Comparison of ENCODE assay signal across 12 mouse cellular contexts in the genomic region with DNA sequence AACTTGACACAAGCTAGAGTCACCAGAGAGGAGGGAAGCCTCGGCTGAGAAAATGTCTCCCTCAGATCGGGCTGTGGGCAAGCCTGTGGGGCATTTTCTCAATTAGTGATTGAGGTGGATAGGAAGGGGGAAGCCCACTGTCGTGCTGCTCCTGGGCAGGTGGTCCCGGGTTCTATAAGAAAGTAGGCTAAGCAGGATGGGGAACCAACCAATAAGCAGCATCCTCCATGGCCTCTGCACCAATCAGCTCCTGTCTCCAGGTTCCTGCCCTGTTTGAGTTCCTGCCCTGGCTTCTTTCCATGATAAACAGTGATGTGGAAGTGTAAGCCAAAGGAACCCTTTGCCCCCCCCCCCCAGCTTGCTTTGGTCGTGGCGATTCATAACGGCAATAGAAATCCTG.
DNase-seq lines count a peak whose midpoint lies in the region; ATAC-seq and TF ChIP-seq lines count a peak whose summit lies in the region.
"Had no signal": no experiment of that assay in that cellular context is flagged by ENCODE, and none has a peak within 500 bp of the region (broad histone marks: within the 10 kb centered on the region; RNA-seq: fewer than 3 reads in every experiment).

No protein-coding gene starts in this region.

- no peaks in the 10 kb centered on the region for H3K4me1 ChIP-seq in heart, embryonic 15.5 days (replicated peaks)
- H3K4me1 ChIP-seq in liver, adult 2 months (ENCODE audit: control insufficient read depth, insufficient read depth, low read length): no peaks in the 10 kb centered on the region
- no peaks in the 10 kb centered on the region for H3K4me1 ChIP-seq in liver, embryonic 12.5 days
- no peaks in the 10 kb centered on the region for H3K4me1 ChIP-seq in intestine, postnatal 0 days (replicated peaks; ENCODE audit: control insufficient read depth, insufficient read depth, low read length)
- H3K4me1 ChIP-seq: limb, embryonic 12.5 days had no signal

- no peak overlapping the region for H3K27ac ChIP-seq in heart, embryonic 15.5 days
- no peak overlapping the region for H3K27ac ChIP-seq in liver, adult 2 months (replicated peaks; ENCODE audit: insufficient read depth, low read depth, low read length)
- H3K27ac ChIP-seq in liver, embryonic 12.5 days: no peak overlapping the region
- no peak overlapping the region for H3K27ac ChIP-seq in intestine, postnatal 0 days (ENCODE audit: low read depth, low read length)
- H3K27ac ChIP-seq: limb, embryonic 12.5 days had no signal

- ATAC-seq in heart, embryonic 15.5 days (replicated peaks; ENCODE audit: insufficient number of reproducible peaks, insufficient read depth, low FRiP score, low read depth): peak; percentile 14; the same call in 1 of the 2 replicates
- ATAC-seq in liver, embryonic 12.5 days: no peak
- ATAC-seq in intestine, postnatal 0 days: no peak
- ATAC-seq: forebrain, postnatal 0 days had no signal

- TF ChIP-seq POLR2A in liver, adult 2 months (IDR thresholded peaks at IDR 0.05; ENCODE audit: extremely low read depth, insufficient read depth, low read length): no peak

- no peak for TF ChIP-seq CTCF in liver, adult 2 months (IDR thresholded peaks at IDR 0.05; ENCODE audit: low read depth, low read length)
- TF ChIP-seq CTCF in intestine, postnatal 0 days (IDR thresholded peaks at IDR 0.05; ENCODE audit: low read depth): no peak

- H3K9ac ChIP-seq in heart, embryonic 15.5 days: no peak overlapping the region
- no peak overlapping the region for H3K9ac ChIP-seq in liver, adult 2 months (ENCODE audit: low read depth, low read length)
- H3K9ac ChIP-seq in liver, embryonic 12.5 days: no peak overlapping the region
- H3K9ac ChIP-seq in intestine, postnatal 0 days (ENCODE audit: low read depth, low read length): no peak overlapping the region
- H3K9ac ChIP-seq: forebrain, postnatal 0 days; limb, embryonic 12.5 days had no signal

- no peaks in the 10 kb centered on the region for H3K27me3 ChIP-seq in heart, embryonic 15.5 days
- no peaks in the 10 kb centered on the region for H3K27me3 ChIP-seq in liver, adult 2 months (ENCODE audit: control insufficient read depth, insufficient read depth, low read length)
- no peaks in the 10 kb centered on the region for H3K27me3 ChIP-seq in liver, embryonic 12.5 days (replicated peaks)
- no peaks in the 10 kb centered on the region for H3K27me3 ChIP-seq in intestine, postnatal 0 days (replicated peaks; ENCODE audit: control insufficient read depth, insufficient read depth, low read length)
- H3K27me3 ChIP-seq: limb, embryonic 12.5 days had no signal

- intact Hi-C loops in heart, postnatal 10 days (cut with DNase I): loop anchor here (5.0 kb wide), 1 partner anchor 67 kb away; no protein-coding TSS in a partner anchor

- H3K36me3 ChIP-seq in heart, embryonic 15.5 days: no peaks in the 10 kb centered on the region
- H3K36me3 ChIP-seq in liver, adult 2 months (ENCODE audit: control insufficient read depth, insufficient read depth, low read length): no peaks in the 10 kb centered on the region
- no peaks in the 10 kb centered on the region for H3K36me3 ChIP-seq in liver, embryonic 12.5 days
- H3K36me3 ChIP-seq in intestine, postnatal 0 days (ENCODE audit: control insufficient read depth, insufficient read depth): no peaks in the 10 kb centered on the region
- H3K36me3 ChIP-seq: limb, embryonic 12.5 days had no signal

- peak; percentile 17 for DNase-seq in adrenal gland, adult 2 months
- no peak for DNase-seq in adrenal gland, postnatal 25 days
- DNase-seq in heart, postnatal 10 days: no peak
- DNase-seq in liver, adult 2 months (ENCODE audit: extremely low read depth, low read depth, low spot score): peak; percentile 20
- DNase-seq in MN1 (ENCODE audit: low spot score): peak; percentile 20
- DNase-seq: gastrocnemius, postnatal 36 days; thymus, adult 18-20 months had no signal

- H3K79me2 ChIP-seq in liver, adult 2 months (ENCODE audit: control insufficient read depth, insufficient read depth, low read length): no peaks in the 10 kb centered on the region

- WGBS in heart, embryonic 15.5 days: 40% methylated on average over 7 of the region's 7 CpGs
- 34% methylated on average over 7 of the region's 7 CpGs for WGBS in liver, adult 2 months
- WGBS in liver, embryonic 12.5 days (ENCODE audit: insufficient replicate concordance): 54% methylated on average over 7 of the region's 7 CpGs
- 56% methylated on average over 7 of the region's 7 CpGs for WGBS in intestine, postnatal 0 days

- no peak overlapping the region for H3K4me2 ChIP-seq in heart, embryonic 15.5 days
- no peak overlapping the region for H3K4me2 ChIP-seq in liver, embryonic 12.5 days
- H3K4me2 ChIP-seq in intestine, postnatal 0 days (replicated peaks; ENCODE audit: low read depth): no peak overlapping the region
- H3K4me2 ChIP-seq: limb, embryonic 12.5 days had no signal

- no peaks in the 10 kb centered on the region for H3K9me3 ChIP-seq in heart, embryonic 15.5 days (replicated peaks)
- no peaks in the 10 kb centered on the region for H3K9me3 ChIP-seq in liver, embryonic 12.5 days (replicated peaks)
- no peaks in the 10 kb centered on the region for H3K9me3 ChIP-seq in intestine, postnatal 0 days (ENCODE audit: control insufficient read depth)
- H3K9me3 ChIP-seq: limb, embryonic 12.5 days had no signal

- H3K4me3 ChIP-seq in heart, embryonic 15.5 days: no peak overlapping the region
- H3K4me3 ChIP-seq in liver, adult 2 months (ENCODE audit: insufficient read depth, low read depth, low read length): no peak overlapping the region
- H3K4me3 ChIP-seq in liver, embryonic 12.5 days: no peak overlapping the region
- no peak overlapping the region for H3K4me3 ChIP-seq in intestine, postnatal 0 days (ENCODE audit: low read depth, low read length)
- H3K4me3 ChIP-seq: limb, embryonic 12.5 days had no signal

Comparison
In these comparisons a context has a peak if more than half of its experiments do, and no peak if none do; other contexts are left out.
1. DNase-seq: peak in adrenal gland, adult 2 months (single experiment), liver, adult 2 months (single experiment) and MN1 (single experiment); none in adrenal gland, postnatal 25 days (single experiment) and heart, postnatal 10 days (0 of 2).